Mouse (Mus musculus) midbrain, embryonic 15.5 days (tissue): ENCODE results near the gene Cic. TPM values are rescaled to one million over a fixed set of nuclear protein-coding genes. Genes with fewer than 3 reads are reported as not detected.
"Not testable (repeated sequence)": the region's sequence is repeated elsewhere in the genome, so short reads cannot be mapped to it uniquely, and the experiment has no call there.

Experiments used
- ATAC-seq: fragments of 200-750 bp; cut with Nextera tagmentation; replicated peaks from 2 replicates; pipeline ENCODE4 v1.8.0; 2017; ENCODE audit warnings: moderate TSS enrichment
- H3K27ac ChIP-seq: fragments of 300-500 bp; sonication (generic); 2 replicates; pipeline ENCODE4 v1.5.1; 2015; ENCODE audit warnings: mild to moderate bottlenecking, inconsistent platforms
- H3K27me3 ChIP-seq: fragments of 300-500 bp; sonication (generic); replicated peaks from 2 replicates; pipeline ENCODE4 v1.6.1; 2015; ENCODE audit warnings: inconsistent platforms
- H3K36me3 ChIP-seq: fragments of 300-500 bp; sonication (generic); replicated peaks from 2 replicates; pipeline ENCODE4 v1.6.1; 2015; ENCODE audit warnings: inconsistent platforms
- H3K4me1 ChIP-seq: fragments of 300-500 bp; sonication (generic); 2 replicates; pipeline ENCODE4 v1.6.1; 2015; ENCODE audit warnings: inconsistent platforms
- H3K4me2 ChIP-seq: fragments of 300-500 bp; sonication (generic); 2 replicates; pipeline ENCODE4 v1.6.1; 2015; ENCODE audit warnings: inconsistent platforms, mild to moderate bottlenecking, moderate library complexity
- H3K4me3 ChIP-seq: fragments of 300-500 bp; sonication (generic); 2 replicates; pipeline ENCODE4 v1.5.1; 2015; ENCODE audit warnings: mild to moderate bottlenecking, inconsistent platforms
- H3K9ac ChIP-seq: fragments of 300-500 bp; sonication (generic); 2 replicates; pipeline ENCODE4 v1.6.1; 2015; ENCODE audit warnings: mild to moderate bottlenecking, inconsistent platforms
- H3K9me3 ChIP-seq: fragments of 300-500 bp; sonication (generic); 2 replicates; pipeline ENCODE4 v1.6.1; 2016; ENCODE audit warnings: inconsistent platforms
- WGBS: fragments of 180-500 bp; shearing (Covaris S2); methylation state at CpG from one replicate; pipeline ENCODE4 v1.1.7; 2015; ENCODE audit warnings: mixed read lengths; 5-methylcytosine and 5-hydroxymethylcytosine counted together
- polyA plus RNA-seq: library from polyadenylated mRNA; unstranded; fragments of >200 nt; fragmentation: Nextera tagmentation; extraction: Ambion mirVana; gene quantifications from 2 replicates; pipeline ENCODE4 v1.2.1, GENCODE M21; 2015

Cic gene
- polyA plus RNA-seq, 1 experiment from 2014 or later, result 45.9 TPM

DNA sequence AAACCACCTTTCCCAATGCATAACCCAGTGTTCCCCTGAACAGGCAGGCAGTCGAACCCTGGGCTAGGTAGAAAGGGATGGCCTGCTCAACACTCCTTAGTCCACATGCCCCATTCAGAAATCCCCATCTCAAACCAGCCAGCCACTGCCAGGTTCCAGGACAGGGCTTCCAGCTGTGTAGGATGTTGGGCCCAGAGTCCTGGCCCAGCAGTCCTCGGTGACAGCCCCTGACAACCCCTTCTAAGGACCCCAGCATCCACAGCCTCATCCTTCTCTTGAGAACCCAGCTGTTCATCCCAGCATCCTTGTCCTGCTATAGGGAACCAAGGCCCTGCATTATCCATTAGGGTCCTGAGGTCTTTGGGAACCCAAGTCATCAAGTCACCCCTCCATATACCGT is 20.0 kb upstream of the Cic start:
- H3K36me3 ChIP-seq, result no peaks in the 10 kb centered on the region
- peaks cover 59% of the 10 kb centered on the region for H3K4me1 ChIP-seq
- ATAC-seq, result no peak
- H3K9ac ChIP-seq, result peak overlapping the region; percentile 51; the same call in 1 of the 2 replicates
- no peaks in the 10 kb centered on the region for H3K9me3 ChIP-seq
- H3K4me2 ChIP-seq, result peak overlapping the region; percentile 100
- H3K27ac ChIP-seq, result peak overlapping the region; percentile 82
- peak overlapping the region; percentile 71 for H3K4me3 ChIP-seq
- 16% methylated on average over 3 of the region's 3 CpGs for WGBS
- H3K27me3 ChIP-seq, result no peaks in the 10 kb centered on the region

DNA sequence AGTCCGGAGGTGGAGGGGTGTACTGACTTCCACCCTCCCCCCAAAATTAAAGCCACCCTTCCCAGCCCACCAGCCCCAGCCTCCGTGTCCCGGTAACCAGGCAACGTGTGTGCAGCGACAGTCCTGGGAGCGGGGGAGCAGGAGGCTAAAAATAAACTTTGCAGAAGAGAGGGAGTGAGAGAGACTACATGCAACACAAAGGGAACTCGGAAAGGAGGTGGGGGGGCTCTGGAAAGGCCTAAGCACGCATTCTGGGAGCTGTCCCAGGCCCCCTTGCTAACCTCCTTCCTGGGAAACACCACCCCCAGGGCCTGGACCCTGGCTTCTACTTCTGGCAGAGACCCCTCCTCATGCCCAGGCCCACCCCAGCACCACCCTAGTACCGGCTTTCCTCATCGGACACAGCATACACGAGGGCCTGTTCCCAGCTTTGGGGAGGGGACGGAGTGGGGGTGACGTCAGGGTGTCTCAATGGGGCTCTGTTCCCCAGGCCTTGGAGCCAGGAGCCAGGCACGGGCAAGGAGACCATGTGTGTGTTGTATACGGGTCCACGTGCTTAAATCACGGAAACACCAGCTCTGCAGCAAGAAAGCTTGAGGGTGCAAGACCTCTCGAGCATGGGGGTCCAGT is 19.4 kb upstream of the Cic start:
- H3K4me3 ChIP-seq, result peak overlapping the region; percentile 71
- peak; percentile 20; the same call in 1 of the 2 replicates for ATAC-seq
- H3K27ac ChIP-seq, result peak overlapping the region; percentile 82
- H3K9ac ChIP-seq, result peak overlapping the region; percentile 51; the same call in 1 of the 2 replicates
- no peaks in the 10 kb centered on the region for H3K9me3 ChIP-seq
- peak overlapping the region; percentile 100 for H3K4me2 ChIP-seq
- H3K36me3 ChIP-seq, result no peaks in the 10 kb centered on the region
- no peaks in the 10 kb centered on the region for H3K27me3 ChIP-seq
- under 1% methylated on average over 18 of the region's 18 CpGs for WGBS
- peaks cover 59% of the 10 kb centered on the region for H3K4me1 ChIP-seq

GRCm38 (mm10) chr7:25248846-25249313 is 18.6 kb upstream of the Cic start:
- Histone ChIP-seq H3K27ac (peak overlapping the region; percentile 82), H3K9me3 (no peaks in the 10 kb centered on the region), H3K36me3 (no peaks in the 10 kb centered on the region), H3K27me3 (no peaks in the 10 kb centered on the region), H3K4me3 (peak overlapping the region; percentile 71), H3K4me2 (peak overlapping the region; percentile 100), H3K4me1 (peaks cover 59% of the 10 kb centered on the region), H3K9ac (peak overlapping the region; percentile 51)
- no peak; the same call in none of the 2 replicates for ATAC-seq
- WGBS, result under 1% methylated on average over 25 of the region's 25 CpGs

GRCm38 (mm10) chr7:25249314-25250140 is 18.0 kb upstream of the Cic start:
- Histone ChIP-seq H3K36me3 (no peaks in the 10 kb centered on the region), H3K4me3 (peak overlapping the region; percentile 71), H3K27ac (peak overlapping the region; percentile 82), H3K4me2 (peak overlapping the region; percentile 100), H3K4me1 (peaks cover 59% of the 10 kb centered on the region), H3K27me3 (no peaks in the 10 kb centered on the region), H3K9ac (peak overlapping the region; percentile 51), H3K9me3 (no peaks in the 10 kb centered on the region)
- 1% methylated on average over 46 of the region's 73 CpGs for WGBS
- peak; percentile 16; the same call in 1 of the 2 replicates for ATAC-seq

DNA sequence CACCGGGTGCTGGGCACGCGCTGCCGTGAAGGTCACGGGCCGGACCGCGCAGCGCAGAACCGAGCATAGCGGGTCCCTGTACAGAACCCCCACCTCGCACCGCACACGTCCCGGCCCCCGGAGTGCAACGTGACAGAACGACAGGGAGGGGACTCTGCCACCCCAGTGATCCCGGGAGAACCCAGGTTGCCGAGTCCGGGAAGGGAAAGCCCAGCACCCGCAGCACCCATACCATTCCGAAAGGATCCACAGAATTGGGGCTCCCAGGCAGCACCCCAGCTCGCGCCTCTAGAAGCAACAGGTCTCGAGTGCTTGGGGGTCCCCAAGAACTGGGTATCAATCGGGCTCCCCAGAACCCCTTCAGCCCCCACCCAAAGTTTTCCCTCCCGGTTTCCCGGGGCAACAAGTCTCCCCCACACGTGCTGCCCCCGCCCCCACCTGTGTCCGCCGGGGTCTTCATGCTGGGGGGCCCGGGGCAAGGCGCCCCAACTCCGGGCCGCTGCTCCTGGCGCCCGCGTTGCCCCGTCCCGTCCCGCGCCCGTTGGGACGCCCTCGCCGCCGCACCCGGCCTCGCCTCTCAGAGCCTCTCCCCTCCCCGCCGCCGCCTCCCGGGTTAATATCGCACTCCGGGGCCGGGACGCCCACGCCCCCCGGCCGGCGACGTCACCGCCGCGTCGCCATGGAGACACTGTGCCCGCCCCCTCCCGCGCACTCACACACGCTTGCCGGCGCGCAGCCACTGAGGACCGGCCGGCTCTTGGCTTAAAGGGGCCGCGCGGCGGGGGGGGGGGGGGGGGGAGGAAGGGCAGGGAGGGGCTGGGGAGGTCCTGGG is 17.1 kb upstream of the Cic start, which contains the start of gene Erf:
Erf (minus strand) TSS at position 621 of the 832 bp plus-strand sequence.
- Histone ChIP-seq H3K4me1 (peaks cover 59% of the 10 kb centered on the region), H3K27me3 (no peaks in the 10 kb centered on the region), H3K27ac (peak within 1 kb of the TSS; percentile 82), H3K9ac (peak within 1 kb of the TSS; percentile 51), H3K4me3 (peak within 1 kb of the TSS; percentile 71), H3K4me2 (peak within 1 kb of the TSS; percentile 100), H3K36me3 (no peaks in the 10 kb centered on the region), H3K9me3 (no peaks in the 10 kb centered on the region)
- 2% methylated on average over 68 of the region's 81 CpGs for WGBS
- ATAC-seq, result peak; percentile 72

GRCm38 (mm10) chr7:25251071-25251791 is 16.3 kb upstream of the Cic start:
- 2% methylated on average over 22 of the region's 22 CpGs for WGBS

GRCm38 (mm10) chr7:25251822-25252221 is 15.7 kb upstream of the Cic start:
- Histone ChIP-seq H3K9ac (peak overlapping the region; percentile 51), H3K27me3 (no peaks in the 10 kb centered on the region), H3K4me1 (peaks cover 48% of the 10 kb centered on the region), H3K27ac (peak overlapping the region; percentile 67), H3K4me2 (peak overlapping the region; percentile 100), H3K9me3 (no peaks in the 10 kb centered on the region), H3K36me3 (no peaks in the 10 kb centered on the region), H3K4me3 (peak overlapping the region; percentile 71)
- 14% methylated on average over 8 of the region's 8 CpGs for WGBS
- ATAC-seq, result no peak

More at GRCm38 (mm10) chr7:25251071-25251791, 16.3 kb upstream of the Cic start:
- H3K27ac ChIP-seq, result peak overlapping the region; percentile 67
- H3K27me3 ChIP-seq, result no peaks in the 10 kb centered on the region
- H3K36me3 ChIP-seq, result no peaks in the 10 kb centered on the region
- H3K4me2 ChIP-seq, result peak overlapping the region; percentile 100
- ATAC-seq, result peak; percentile 15; the same call in 1 of the 2 replicates
- peak overlapping the region; percentile 51 for H3K9ac ChIP-seq
- peak overlapping the region; percentile 71 for H3K4me3 ChIP-seq
- no peaks in the 10 kb centered on the region for H3K9me3 ChIP-seq
- peaks cover 53% of the 10 kb centered on the region for H3K4me1 ChIP-seq

- Histone ChIP-seq H3K4me1 (peaks cover 2% of the 10 kb centered on the region), H3K36me3 (no peaks in the 10 kb centered on the region), H3K4me2 (no peak overlapping the region), H3K27ac (no peak overlapping the region), H3K4me3 (no peak overlapping the region), H3K27me3 (no peaks in the 10 kb centered on the region), H3K9ac (no peak overlapping the region), H3K9me3 (no peaks in the 10 kb centered on the region)
- no peak for ATAC-seq
- 72% methylated on average over 1 of the region's 1 CpGs for WGBS
Observed at GRCm38 (mm10) chr7:25261896-25262295, 5.6 kb upstream of the Cic start.

DNA sequence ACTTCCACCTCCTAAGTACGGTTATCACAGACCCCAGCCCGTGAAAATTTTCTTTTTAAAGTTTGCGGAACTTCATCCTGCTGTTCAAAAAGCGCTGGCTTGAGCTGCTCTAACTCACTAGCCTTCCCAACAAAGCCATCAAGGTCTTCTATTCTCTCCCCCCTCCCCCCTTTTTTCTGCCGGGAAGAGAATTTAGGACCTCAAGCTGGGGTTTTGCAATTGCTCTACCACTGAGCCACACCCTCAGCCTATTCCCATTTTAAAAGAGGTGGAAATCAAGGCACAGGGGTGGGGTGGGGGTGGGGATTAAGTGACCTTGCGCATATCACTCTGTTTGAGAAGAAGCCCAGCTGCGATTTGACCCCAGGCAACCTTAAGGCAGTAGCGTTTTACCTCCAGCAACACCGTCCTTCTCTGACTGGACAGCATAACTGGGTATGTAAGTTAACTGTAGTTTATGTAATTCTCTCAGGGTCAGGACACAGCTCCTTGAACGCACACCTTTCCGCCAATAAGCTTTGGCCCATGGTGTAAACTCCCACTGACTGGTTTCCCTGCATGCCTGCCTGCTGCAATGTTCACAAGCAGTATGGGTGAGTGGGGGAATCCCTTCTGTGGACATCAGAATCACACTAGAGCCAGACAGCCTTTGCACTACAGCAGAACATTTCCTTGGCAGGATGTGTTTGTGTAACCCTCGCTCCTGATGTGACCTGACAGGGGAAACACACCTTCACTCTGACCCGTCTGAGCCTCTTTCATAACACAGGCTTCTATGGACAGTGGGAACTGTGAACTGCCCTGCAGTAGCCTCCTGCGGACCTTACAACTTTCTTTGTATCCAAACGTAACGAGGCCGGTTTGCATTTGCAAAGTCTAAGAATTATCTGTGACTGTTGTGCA is 3.3 kb upstream of the Cic start:
- WGBS, result 29% methylated on average over 17 of the region's 17 CpGs

GRCm38 (mm10) chr7:25265743-25266142 is 1.8 kb upstream of the Cic start:
- H3K27ac ChIP-seq, H3K36me3 ChIP-seq, H3K27me3 ChIP-seq, H3K9me3 ChIP-seq, H3K4me2 ChIP-seq, H3K9ac ChIP-seq, ATAC-seq, H3K4me3 ChIP-seq: not testable (repeated sequence)
- 90% methylated on average over 5 of the region's 5 CpGs for WGBS
- H3K4me1 ChIP-seq, result peaks cover 26% of the 10 kb centered on the region

More for the DNA sequence above, 3.3 kb upstream of the Cic start:
- Histone ChIP-seq H3K36me3 (no peaks in the 10 kb centered on the region), H3K9me3 (no peaks in the 10 kb centered on the region), H3K4me2 (no peak overlapping the region), H3K27me3 (no peaks in the 10 kb centered on the region), H3K4me3 (no peak overlapping the region), H3K4me1 (peaks cover 11% of the 10 kb centered on the region), H3K9ac (no peak overlapping the region), H3K27ac (no peak overlapping the region)
- ATAC-seq, result no peak
